Mouse (Mus musculus) intestine, postnatal 0 days (tissue): ENCODE results near the gene Tbc1d24. TPM values are rescaled to one million over a fixed set of nuclear protein-coding genes. Genes with fewer than 3 reads are reported as not detected.

ENCODE experiments used
- ATAC-seq: fragments of 200-750 bp; cut with Nextera tagmentation; 2 replicates; pipeline ENCODE4 v1.8.0; 2017; ENCODE audit warnings: mild to moderate bottlenecking, moderate TSS enrichment, moderate library complexity
- H3K27ac ChIP-seq: fragments of 300-500 bp; sonication (generic); 2 replicates; pipeline ENCODE4 v1.5.1; 2014; ENCODE audit warnings: mild to moderate bottlenecking, low read depth, low read length, moderate library complexity
- H3K27me3 ChIP-seq: fragments of 300-500 bp; sonication (generic); replicated peaks from 2 replicates; pipeline ENCODE4 v1.6.1; 2014; ENCODE audit warnings: low read length, mixed read lengths; ENCODE audit not compliant: control insufficient read depth, insufficient read depth
- H3K36me3 ChIP-seq: fragments of 300-500 bp; sonication (generic); 2 replicates; pipeline ENCODE4 v1.6.1; 2014; ENCODE audit warnings: mild to moderate bottlenecking, moderate library complexity; ENCODE audit not compliant: control insufficient read depth, insufficient read depth
- H3K4me1 ChIP-seq: fragments of 300-500 bp; sonication (generic); replicated peaks from 2 replicates; pipeline ENCODE4 v1.6.1; 2014; ENCODE audit warnings: antibody characterized with exemption, low read length, mixed read lengths; ENCODE audit not compliant: control insufficient read depth, insufficient read depth
- H3K4me2 ChIP-seq: fragments of 300-500 bp; sonication (generic); replicated peaks from 2 replicates; pipeline ENCODE4 v1.6.1; 2014; ENCODE audit warnings: low read depth, mild to moderate bottlenecking, moderate library complexity
- H3K4me3 ChIP-seq: fragments of 300-500 bp; sonication (generic); 2 replicates; pipeline ENCODE4 v1.5.1; 2014; ENCODE audit warnings: low read depth, low read length
- H3K9ac ChIP-seq: fragments of 300-500 bp; sonication (generic); 2 replicates; pipeline ENCODE4 v1.6.1; 2014; ENCODE audit warnings: mild to moderate bottlenecking, low read depth, low read length
- H3K9me3 ChIP-seq: fragments of 300-500 bp; sonication (generic); 2 replicates; pipeline ENCODE4 v1.6.1; 2016; ENCODE audit warnings: mixed run types; ENCODE audit not compliant: control insufficient read depth
- CTCF ChIP-seq: sonication (generic); IDR thresholded peaks from 2 replicates; pipeline ENCODE4 v1.5.1; 2016; ENCODE audit warnings: low read depth, mild to moderate bottlenecking, control low read depth, antibody characterized with exemption, moderate library complexity
- WGBS: fragments of 180-500 bp; shearing (Covaris S2); extraction: QIAGEN DNeasy Blood & Tissue Kit; methylation state at CpG from one replicate; pipeline ENCODE4 v1.1.7; 2014; 5-methylcytosine and 5-hydroxymethylcytosine counted together
- polyA plus RNA-seq: library from polyadenylated mRNA; unstranded; fragments of >200 nt; fragmentation: Nextera tagmentation; extraction: Ambion mirVana; gene quantifications from 2 replicates; pipeline ENCODE4 v1.2.1, GENCODE M21; 2015

Gene Tbc1d24
- polyA plus RNA-seq, 1 experiment from 2014 or later: 3.1 TPM

DNA sequence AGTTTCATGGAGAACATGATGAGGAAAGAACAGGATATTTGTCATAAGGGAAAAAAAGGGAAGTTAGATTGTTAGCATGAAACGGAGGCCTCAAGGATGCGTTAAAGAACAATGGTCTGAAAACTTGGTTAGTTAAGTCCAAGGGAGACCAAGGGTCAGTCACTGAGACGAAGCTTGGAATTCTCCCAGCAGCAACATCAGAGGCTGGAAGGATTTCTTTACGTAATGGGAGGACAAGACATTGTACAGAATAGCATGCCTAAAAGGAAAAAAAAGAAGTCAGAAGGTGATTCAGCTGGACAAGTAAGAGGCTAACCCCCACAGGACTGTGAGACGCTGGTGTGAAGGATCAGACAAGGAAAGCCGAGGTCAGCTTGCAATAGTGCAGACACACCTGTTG lies 38.2 kb downstream of the Tbc1d24 start:
- 68% methylated on average over 6 of the region's 6 CpGs for WGBS
- H3K27ac ChIP-seq: 0 out of 2 replicates have a peak overlapping the region, but pooled peaks have one; percentile 15
- TF ChIP-seq CTCF: no peak
- peak overlapping the region; percentile 77 for H3K4me2 ChIP-seq
- no peak overlapping the region for H3K4me3 ChIP-seq
- H3K36me3 ChIP-seq: peaks cover 18% of the 10 kb centered on the region
- H3K27me3 ChIP-seq: no peaks in the 10 kb centered on the region
- H3K9me3 ChIP-seq: no peaks in the 10 kb centered on the region
- H3K9ac ChIP-seq: no peak overlapping the region
- H3K4me1 ChIP-seq: 0 out of 2 replicates have a peak, but pooled peaks cover 4% of the 10 kb centered on the region
- ATAC-seq: no peak

DNA sequence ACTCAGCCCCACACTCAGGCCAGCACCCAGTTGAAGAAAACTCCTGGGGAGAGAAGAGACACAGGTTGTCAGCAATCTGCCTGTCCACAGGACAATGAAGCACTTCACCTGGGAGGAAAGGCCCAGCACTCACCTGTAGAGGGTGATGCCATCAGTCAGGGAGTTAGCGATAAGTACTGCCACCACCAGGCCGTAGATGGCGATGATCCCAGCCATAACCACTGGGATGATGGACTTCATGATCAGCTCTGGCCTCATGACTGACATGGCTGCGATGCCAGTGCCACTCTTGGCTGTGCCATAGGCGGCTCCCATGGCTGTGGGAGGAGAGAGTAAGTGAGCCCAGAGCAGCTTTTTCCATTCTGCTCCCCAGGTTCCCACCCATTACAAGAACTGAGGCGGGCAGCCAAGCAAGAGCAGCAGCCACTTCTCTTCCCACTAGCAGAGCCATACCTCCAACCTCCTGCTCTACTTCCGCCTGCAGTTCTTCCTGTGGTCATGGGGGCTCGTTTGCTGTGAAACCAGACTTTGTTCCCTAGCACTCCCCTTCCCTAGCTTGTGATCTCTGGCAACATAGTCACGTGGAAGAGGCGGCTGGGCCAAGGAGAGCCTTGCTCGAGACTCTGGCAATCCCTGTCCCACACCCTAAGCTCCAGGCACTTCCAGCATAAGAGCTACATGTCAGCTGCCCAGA lies 40.6 kb downstream of the Tbc1d24 start:
- peak; percentile 36 for ATAC-seq
- H3K27me3 ChIP-seq: no peaks in the 10 kb centered on the region
- no peak overlapping the region for H3K4me3 ChIP-seq
- no peak overlapping the region for H3K9ac ChIP-seq
- peaks cover 18% of the 10 kb centered on the region for H3K36me3 ChIP-seq
- H3K9me3 ChIP-seq: no peaks in the 10 kb centered on the region
- H3K27ac ChIP-seq: peak overlapping the region; percentile 71
- WGBS: 58% methylated on average over 11 of the region's 11 CpGs
- H3K4me1 ChIP-seq: 0 out of 2 replicates have a peak, but pooled peaks cover 4% of the 10 kb centered on the region
- 0 out of 2 replicates have a peak overlapping the region, but pooled peaks have one; percentile 1 for H3K4me2 ChIP-seq
- TF ChIP-seq CTCF: peak; percentile 49

DNA sequence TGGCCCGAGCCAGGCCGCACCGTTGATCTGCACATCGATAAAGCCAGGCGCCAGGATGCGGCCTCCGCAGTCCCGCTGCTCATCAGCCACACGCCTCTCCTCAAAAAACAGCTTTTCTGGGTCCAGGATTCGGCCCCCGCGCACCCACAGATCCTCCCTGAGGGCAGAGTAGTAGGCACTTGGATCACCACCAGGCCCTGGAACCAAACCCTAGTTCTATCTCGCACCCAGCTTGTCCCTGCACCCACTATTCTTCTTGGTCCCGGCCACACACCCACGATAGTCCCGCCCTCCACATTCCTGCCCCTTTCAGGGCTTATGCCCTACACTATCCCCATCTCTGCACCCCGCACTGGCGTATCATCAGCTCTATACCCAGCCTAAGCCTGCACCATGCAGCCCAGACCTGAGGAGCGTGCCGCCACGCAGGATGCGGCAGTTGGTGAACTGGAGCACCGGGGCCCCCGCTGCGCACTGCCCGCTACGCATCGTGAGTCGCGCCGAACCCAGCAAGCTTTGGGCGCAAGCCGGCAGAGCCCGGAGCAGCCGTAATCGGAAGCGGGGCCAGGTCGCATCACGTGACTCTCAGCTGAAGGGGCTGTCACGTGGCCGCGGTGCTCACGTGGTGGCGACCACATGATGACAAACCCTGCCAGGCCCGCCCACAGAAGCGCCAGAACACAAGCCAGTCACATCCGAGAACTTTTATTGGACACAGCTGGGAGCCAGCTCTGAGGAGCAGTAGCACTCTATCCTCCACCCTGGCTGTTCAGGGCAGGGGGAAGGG lies 42.0 kb downstream of the Tbc1d24 start, which contains the start of gene Amdhd2:
Gene Amdhd2 (minus strand): TSS at position 591 of the 787 bp plus-strand sequence.
- Histone ChIP-seq H3K27ac (peak within 1 kb of the TSS; percentile 82), H3K27me3 (no peaks in the 10 kb centered on the region), H3K36me3 (peaks cover 18% of the 10 kb centered on the region), H3K4me1 (0 out of 2 replicates have a peak, but pooled peaks cover 4% of the 10 kb centered on the region), H3K4me3 (peak within 1 kb of the TSS; percentile 71), H3K9me3 (no peaks in the 10 kb centered on the region), H3K9ac (peak within 1 kb of the TSS; percentile 72), H3K4me2 (peak within 1 kb of the TSS; percentile 94)
- peak; percentile 75 for ATAC-seq
- TF ChIP-seq CTCF: no peak
- WGBS: under 1% methylated on average over 47 of the region's 47 CpGs

DNA sequence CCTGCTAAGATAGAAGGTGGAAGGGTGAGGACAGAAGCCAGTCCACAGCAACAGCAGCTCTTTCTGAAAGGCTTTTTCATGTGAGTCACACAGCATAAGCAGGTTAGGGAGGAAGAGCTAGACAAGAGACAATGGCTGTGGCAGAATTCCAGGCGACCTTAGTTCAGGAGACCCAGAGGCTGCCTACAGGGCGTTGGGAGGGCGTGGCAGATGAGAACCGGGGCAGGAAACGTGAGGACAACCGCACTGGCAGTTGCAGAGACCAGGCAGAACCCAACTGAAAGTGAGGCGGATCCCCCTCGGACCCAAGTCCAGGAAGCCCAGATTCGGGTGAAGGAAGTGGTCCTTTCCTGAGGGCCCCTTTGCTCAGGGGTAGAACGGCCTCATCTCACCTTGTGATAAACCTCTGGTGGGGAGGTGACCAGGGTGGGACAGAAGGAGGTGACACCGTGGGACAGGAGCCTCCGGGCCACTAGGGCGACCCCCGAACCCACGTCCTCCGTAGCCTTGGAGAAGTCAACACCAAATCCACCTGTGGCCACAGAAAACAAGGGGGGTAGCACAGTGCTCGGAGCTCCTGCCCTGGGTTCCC lies 42.7 kb downstream of the Tbc1d24 start:
- H3K9ac ChIP-seq: peak overlapping the region; percentile 72
- H3K36me3 ChIP-seq: peaks cover 23% of the 10 kb centered on the region
- no peak for TF ChIP-seq CTCF
- peak overlapping the region; percentile 82 for H3K27ac ChIP-seq
- no peaks in the 10 kb centered on the region for H3K9me3 ChIP-seq
- 0 out of 2 replicates have a peak, but pooled peaks cover 4% of the 10 kb centered on the region for H3K4me1 ChIP-seq
- ATAC-seq: no peak; the same call in 1 of the 2 replicates
- no peaks in the 10 kb centered on the region for H3K27me3 ChIP-seq
- 16% methylated on average over 17 of the region's 17 CpGs for WGBS
- H3K4me2 ChIP-seq: peak overlapping the region; percentile 94
- peak overlapping the region; percentile 71 for H3K4me3 ChIP-seq

DNA sequence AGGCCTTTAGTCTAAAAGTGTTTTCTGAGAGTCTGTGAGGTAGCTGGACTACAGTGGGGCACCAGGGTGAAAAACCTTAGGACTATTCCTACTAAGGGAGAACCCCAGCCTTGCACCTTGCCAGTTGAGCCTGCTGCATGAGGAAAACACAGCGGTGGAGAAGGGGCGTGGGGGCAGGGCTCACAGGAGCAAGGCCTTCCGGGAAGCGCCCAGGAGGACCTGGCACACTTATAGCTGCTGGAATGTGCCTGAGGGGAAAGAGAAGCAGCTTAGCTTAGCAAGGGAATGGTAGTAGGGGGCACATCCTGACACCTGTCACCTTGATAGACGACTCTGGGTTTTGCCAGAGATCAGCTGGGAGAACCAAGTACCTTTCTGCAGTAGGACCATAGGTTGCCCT lies 43.9 kb downstream of the Tbc1d24 start:
- Histone ChIP-seq H3K36me3 (peaks cover 26% of the 10 kb centered on the region), H3K4me3 (no peak overlapping the region), H3K4me2 (0 out of 2 replicates have a peak overlapping the region, but pooled peaks have one; percentile 94), H3K9me3 (no peaks in the 10 kb centered on the region), H3K9ac (no peak overlapping the region), H3K27me3 (no peaks in the 10 kb centered on the region), H3K4me1 (0 out of 2 replicates have a peak, but pooled peaks cover 4% of the 10 kb centered on the region), H3K27ac (no peak overlapping the region)
- no peak for ATAC-seq
- no peak for TF ChIP-seq CTCF
- WGBS: 79% methylated on average over 5 of the region's 5 CpGs

DNA sequence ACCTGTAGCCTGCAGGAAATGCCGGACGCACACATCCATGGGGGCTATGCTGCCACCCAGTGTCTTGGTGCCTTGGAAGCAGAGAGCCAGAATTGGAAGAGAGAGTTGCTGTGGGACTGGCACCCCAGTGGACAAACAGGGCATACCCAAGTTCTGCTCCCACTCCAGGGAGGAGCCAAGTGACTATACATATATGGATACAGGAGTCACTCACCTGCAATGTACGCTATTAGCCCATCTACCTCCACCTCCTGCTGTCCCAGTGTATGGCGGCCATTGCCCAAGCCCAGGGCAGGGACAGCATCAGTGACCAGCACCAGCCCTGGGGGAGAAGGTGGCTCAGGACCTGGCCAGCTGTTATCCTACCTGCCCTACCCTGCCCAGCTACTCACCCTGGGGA lies 47.8 kb downstream of the Tbc1d24 start:
- H3K36me3 ChIP-seq: peaks cover 35% of the 10 kb centered on the region
- no peak overlapping the region for H3K4me3 ChIP-seq
- no peak for ATAC-seq
- no peaks in the 10 kb centered on the region for H3K9me3 ChIP-seq
- H3K9ac ChIP-seq: no peak overlapping the region
- H3K4me1 ChIP-seq: peaks cover 2% of the 10 kb centered on the region; the same call in 1 of the 2 replicates
- no peak for TF ChIP-seq CTCF
- H3K27me3 ChIP-seq: no peaks in the 10 kb centered on the region
- no peak overlapping the region for H3K27ac ChIP-seq
- no peak overlapping the region for H3K4me2 ChIP-seq
- WGBS: 96% methylated on average over 4 of the region's 4 CpGs
